Mouse (Mus musculus): ENCODE measurements around the gene Actn2. TPM values are rescaled to one million over a fixed set of nuclear protein-coding genes. Genes with fewer than 3 reads are reported as not detected.

Actn2 gene
- polyA plus RNA-seq, 1 experiment from 2014 or later: 158 TPM

- ATAC-seq (ENCODE audit: insufficient number of reproducible peaks, low FRiP score, low TSS enrichment, low read depth): no peak
- no peak overlapping the region for H3K4me2 ChIP-seq
- H3K4me3 ChIP-seq: no peak overlapping the region
- no peaks in the 10 kb centered on the region for H3K27me3 ChIP-seq
- H3K27ac ChIP-seq: no peak overlapping the region
- H3K4me1 ChIP-seq: no peaks in the 10 kb centered on the region
- H3K9me3 ChIP-seq: no peaks in the 10 kb centered on the region
- no peak overlapping the region for H3K9ac ChIP-seq
- WGBS: 97% methylated on average over 3 of the region's 3 CpGs
- peaks cover 46% of the 10 kb centered on the region for H3K36me3 ChIP-seq
Observed at GRCm38 (mm10) chr13:12250496-12250895, 90.1 kb downstream of the Actn2 start.

DNA sequence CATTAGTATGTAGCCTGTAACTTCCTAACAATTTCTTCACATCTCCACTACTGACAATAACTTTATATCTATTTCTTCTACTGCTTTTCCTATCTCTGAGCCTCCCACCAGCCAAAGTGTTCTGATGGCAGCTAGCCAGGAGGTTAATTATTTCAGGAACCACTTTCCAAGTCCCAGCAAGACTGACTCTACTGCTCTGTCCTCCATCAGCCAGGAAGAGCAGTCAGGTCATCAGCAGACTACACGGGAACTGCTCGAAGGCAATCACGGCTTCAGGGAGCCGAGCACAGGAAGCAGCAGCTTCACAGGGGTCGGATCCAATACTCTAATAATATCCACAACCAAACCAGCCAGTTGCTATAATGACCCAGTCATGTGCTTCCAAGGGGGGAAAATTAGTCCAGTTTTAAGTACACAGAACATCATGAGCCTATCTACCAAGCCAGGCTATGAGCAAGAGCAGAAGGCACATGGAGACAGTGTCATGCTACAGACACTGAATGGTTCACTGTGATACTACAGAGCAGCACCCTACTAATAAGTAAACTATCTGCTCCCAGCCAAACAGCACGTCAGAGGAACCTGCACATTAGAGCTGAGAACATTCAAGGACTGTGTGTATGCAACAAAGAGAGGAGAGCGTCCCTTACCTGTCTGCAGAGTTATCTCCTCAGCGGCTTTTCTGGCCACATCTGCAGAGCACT, 91.2 kb downstream of the Actn2 start:
- H3K4me3 ChIP-seq: no peak overlapping the region
- no peak overlapping the region for H3K9ac ChIP-seq
- no peaks in the 10 kb centered on the region for H3K4me1 ChIP-seq
- H3K27ac ChIP-seq: no peak overlapping the region
- no peaks in the 10 kb centered on the region for H3K9me3 ChIP-seq
- no peak overlapping the region for H3K4me2 ChIP-seq
- no peaks in the 10 kb centered on the region for H3K27me3 ChIP-seq
- ATAC-seq (ENCODE audit: insufficient number of reproducible peaks, low FRiP score, low TSS enrichment, low read depth): no peak
- 88% methylated on average over 8 of the region's 8 CpGs for WGBS
- peaks cover 57% of the 10 kb centered on the region for H3K36me3 ChIP-seq

- Histone ChIP-seq H3K27me3 (no peaks in the 10 kb centered on the region), H3K4me1 (no peaks in the 10 kb centered on the region), H3K9ac (no peak overlapping the region), H3K4me2 (no peak overlapping the region), H3K9me3 (no peaks in the 10 kb centered on the region), H3K36me3 (peaks cover 82% of the 10 kb centered on the region), H3K27ac (no peak overlapping the region), H3K4me3 (no peak overlapping the region)
- ATAC-seq (ENCODE audit: insufficient number of reproducible peaks, low FRiP score, low TSS enrichment, low read depth): no peak
- 100% methylated on average over 2 of the region's 2 CpGs for WGBS
Observed at GRCm38 (mm10) chr13:12245938-12246337, 94.6 kb downstream of the Actn2 start.

GRCm38 (mm10) chr13:12243991-12244390, 96.6 kb downstream of the Actn2 start:
- Histone ChIP-seq H3K36me3 (peaks cover 69% of the 10 kb centered on the region), H3K4me2 (no peak overlapping the region), H3K4me3 (no peak overlapping the region), H3K9me3 (no peaks in the 10 kb centered on the region), H3K4me1 (no peaks in the 10 kb centered on the region), H3K27ac (no peak overlapping the region), H3K27me3 (no peaks in the 10 kb centered on the region), H3K9ac (no peak overlapping the region)
- no peak for ATAC-seq (ENCODE audit: insufficient number of reproducible peaks, low FRiP score, low TSS enrichment, low read depth)
- 85% methylated on average over 4 of the region's 4 CpGs for WGBS

GRCm38 (mm10) chr13:12232141-12232540, 108.4 kb downstream of the Actn2 start:
- Histone ChIP-seq H3K9me3 (no peaks in the 10 kb centered on the region), H3K9ac (no peak overlapping the region), H3K4me1 (no peaks in the 10 kb centered on the region), H3K4me2 (no peak overlapping the region), H3K36me3 (peaks cover 78% of the 10 kb centered on the region), H3K27me3 (no peaks in the 10 kb centered on the region), H3K27ac (no peak overlapping the region), H3K4me3 (no peak overlapping the region)
- no peak for ATAC-seq (ENCODE audit: insufficient number of reproducible peaks, low FRiP score, low TSS enrichment, low read depth)
- WGBS: 87% methylated on average over 4 of the region's 4 CpGs

- Histone ChIP-seq H3K27me3 (no peaks in the 10 kb centered on the region), H3K4me3 (no peak overlapping the region), H3K36me3 (peaks cover 76% of the 10 kb centered on the region), H3K4me2 (no peak overlapping the region), H3K4me1 (no peaks in the 10 kb centered on the region), H3K27ac (no peak overlapping the region), H3K9ac (no peak overlapping the region), H3K9me3 (no peaks in the 10 kb centered on the region)
- WGBS: 77% methylated on average over 4 of the region's 4 CpGs
- no peak for ATAC-seq (ENCODE audit: insufficient number of reproducible peaks, low FRiP score, low TSS enrichment, low read depth)
Observed at GRCm38 (mm10) chr13:12228248-12228647, 112.3 kb downstream of the Actn2 start.

DNA sequence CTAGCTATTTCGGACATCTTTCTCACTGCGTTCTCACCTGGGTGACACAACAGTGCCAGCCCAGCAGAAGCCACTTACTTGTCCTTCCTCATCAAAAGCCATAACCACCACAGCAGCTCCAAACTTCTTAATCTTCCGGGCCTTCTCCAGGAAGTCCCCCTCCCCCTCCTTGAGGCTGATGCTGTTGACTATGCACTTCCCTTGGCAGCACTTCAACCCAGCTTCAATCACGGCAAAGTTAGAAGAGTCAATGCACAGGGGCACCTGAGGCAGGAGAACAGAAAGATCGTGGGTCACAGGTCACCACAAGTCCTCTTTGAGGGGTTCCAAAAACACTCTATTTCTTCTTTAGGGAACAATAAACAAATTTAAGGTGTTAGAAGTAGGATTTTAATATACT, 113.0 kb downstream of the Actn2 start:
- Histone ChIP-seq H3K27me3 (no peaks in the 10 kb centered on the region), H3K4me2 (no peak overlapping the region), H3K4me3 (no peak overlapping the region), H3K9me3 (no peaks in the 10 kb centered on the region), H3K36me3 (peaks cover 72% of the 10 kb centered on the region), H3K27ac (no peak overlapping the region), H3K9ac (no peak overlapping the region), H3K4me1 (no peaks in the 10 kb centered on the region)
- no peak for ATAC-seq (ENCODE audit: insufficient number of reproducible peaks, low FRiP score, low TSS enrichment, low read depth)
- WGBS: 79% methylated on average over 5 of the region's 5 CpGs

Other genes starting within 250 kb of the Actn2 start
- gene Ryr2, start 233.8 kb downstream of the Actn2 start, polyA plus RNA-seq (2015; fragmentation: Nextera tagmentation; extraction: Ambion mirVana): 0.20 and 0.42 TPM in 2 replicates
- 11.5 and 12.4 TPM in 2 replicates for gene Mtr, start 82.6 kb downstream of the Actn2 start, polyA plus RNA-seq (2015; fragmentation: Nextera tagmentation; extraction: Ambion mirVana)
- gene Heatr1, start 54.3 kb upstream of the Actn2 start, polyA plus RNA-seq (2015; fragmentation: Nextera tagmentation; extraction: Ambion mirVana): 13.4 and 14.2 TPM in 2 replicates
- gene Lgals8, start 124.2 kb upstream of the Actn2 start, polyA plus RNA-seq (2015; fragmentation: Nextera tagmentation; extraction: Ambion mirVana): 23.4 and 23.6 TPM in 2 replicates
- 5.7 and 5.8 TPM in 2 replicates for gene Edaradd, start 179.7 kb upstream of the Actn2 start, polyA plus RNA-seq (2015; fragmentation: Nextera tagmentation; extraction: Ambion mirVana)
- gene Ero1lb, start 225.1 kb upstream of the Actn2 start, polyA plus RNA-seq (2015; fragmentation: Nextera tagmentation; extraction: Ambion mirVana): 5.1 and 6.6 TPM in 2 replicates

All from limb, embryonic 15.5 days (tissue).